Mouse (Mus musculus) layer of hippocampus, postnatal 36 days (tissue): Measurements from ENCODE around the gene Chil1. TPM values are rescaled to one million over a fixed set of nuclear protein-coding genes. Genes with fewer than 3 reads are reported as not detected.

Experiments
- DNase-seq, 2 experiments: peaks; one replicate each; pipeline ENCODE4 v3.0.0; 2022
- total RNA-seq, 2 experiments: library from RNA; stranded (reverse); gene quantifications; 2 replicates each; pipeline ENCODE4 v1.2.3; 2021

The Chil1 gene
- total RNA-seq, 2 experiments from 2014 or later = 11.3 to 13.8 TPM

GRCm38 (mm10) chr1:134173081-134173480 lies 8.9 kb upstream of the Chil1 start:
- no peak for DNase-seq

- DNase-seq = no peak
Measured at GRCm38 (mm10) chr1:134177976-134178375, 4.0 kb upstream of the Chil1 start.

GRCm38 (mm10) chr1:134184089-134184488 lies 2.1 kb downstream of the Chil1 start:
- no peak for DNase-seq

- DNase-seq = no peak
Measured at GRCm38 (mm10) chr1:134188217-134188616, 6.2 kb downstream of the Chil1 start.

DNA sequence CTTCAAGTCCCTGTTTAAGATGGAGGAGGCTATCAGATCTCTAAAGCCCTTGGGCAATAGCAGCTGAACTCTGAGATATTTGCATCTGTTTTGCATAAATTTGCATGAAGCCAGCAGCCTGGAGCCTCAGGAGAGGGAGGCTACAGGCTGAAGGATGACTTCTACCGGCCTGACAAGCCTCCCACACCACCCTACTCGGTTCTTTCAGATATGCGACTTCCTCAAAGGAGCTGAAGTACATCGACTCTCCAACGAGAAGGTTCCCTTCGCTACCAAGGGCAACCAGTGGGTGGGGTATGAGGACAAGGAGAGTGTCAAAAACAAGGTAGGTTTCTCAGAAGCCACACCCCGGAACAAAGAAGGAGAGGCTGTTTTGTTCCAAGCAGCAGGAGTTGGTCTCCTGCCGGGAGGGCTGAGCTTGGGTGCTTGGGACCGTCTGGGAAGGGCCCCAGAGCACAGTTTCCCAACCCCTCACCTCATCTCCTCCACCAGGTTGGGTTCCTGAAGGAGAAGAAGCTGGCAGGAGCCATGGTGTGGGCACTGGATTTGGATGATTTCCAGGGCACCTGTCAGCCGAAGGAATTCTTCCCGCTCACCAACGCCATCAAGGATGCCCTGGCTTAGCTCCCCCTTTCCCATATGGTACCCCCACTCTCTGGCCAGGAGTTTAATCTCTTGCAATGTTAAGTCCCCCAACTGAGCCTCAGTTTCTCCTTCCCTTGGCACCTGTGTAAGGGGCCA lies 7.2 kb downstream of the Chil1 start:
- no peak for DNase-seq

GRCm38 (mm10) chr1:134191192-134191591 lies 9.2 kb downstream of the Chil1 start:
- no peak for DNase-seq

DNA sequence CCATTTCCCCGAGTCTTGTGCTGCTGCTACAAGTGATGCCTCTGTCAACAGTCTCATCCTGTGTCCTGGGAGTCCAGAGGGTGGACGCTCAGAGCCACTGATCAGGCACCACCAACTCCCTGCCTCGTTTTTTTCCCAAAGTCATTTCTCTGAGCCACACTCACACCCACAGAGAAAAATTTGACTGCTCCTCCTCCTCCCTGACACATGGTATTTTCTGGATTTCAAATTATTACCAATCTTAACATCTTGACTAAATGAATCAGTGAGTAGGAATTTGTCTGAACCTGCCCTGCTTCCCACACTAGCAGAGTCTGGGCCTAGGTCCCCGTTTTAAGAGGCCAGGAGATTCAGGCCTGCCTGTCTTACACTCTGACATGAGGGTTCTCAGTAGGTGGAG lies 10.0 kb downstream of the Chil1 start:
- no peak for DNase-seq

- no peak for DNase-seq
Measured at GRCm38 (mm10) chr1:134193126-134193525, 11.2 kb downstream of the Chil1 start, which contains the start of gene Mybph. TSS of gene Mybph (plus strand) at chr1:134193448.

GRCm38 (mm10) chr1:134193674-134194197 lies 11.8 kb downstream of the Chil1 start:
- DNase-seq = no peak

DNA sequence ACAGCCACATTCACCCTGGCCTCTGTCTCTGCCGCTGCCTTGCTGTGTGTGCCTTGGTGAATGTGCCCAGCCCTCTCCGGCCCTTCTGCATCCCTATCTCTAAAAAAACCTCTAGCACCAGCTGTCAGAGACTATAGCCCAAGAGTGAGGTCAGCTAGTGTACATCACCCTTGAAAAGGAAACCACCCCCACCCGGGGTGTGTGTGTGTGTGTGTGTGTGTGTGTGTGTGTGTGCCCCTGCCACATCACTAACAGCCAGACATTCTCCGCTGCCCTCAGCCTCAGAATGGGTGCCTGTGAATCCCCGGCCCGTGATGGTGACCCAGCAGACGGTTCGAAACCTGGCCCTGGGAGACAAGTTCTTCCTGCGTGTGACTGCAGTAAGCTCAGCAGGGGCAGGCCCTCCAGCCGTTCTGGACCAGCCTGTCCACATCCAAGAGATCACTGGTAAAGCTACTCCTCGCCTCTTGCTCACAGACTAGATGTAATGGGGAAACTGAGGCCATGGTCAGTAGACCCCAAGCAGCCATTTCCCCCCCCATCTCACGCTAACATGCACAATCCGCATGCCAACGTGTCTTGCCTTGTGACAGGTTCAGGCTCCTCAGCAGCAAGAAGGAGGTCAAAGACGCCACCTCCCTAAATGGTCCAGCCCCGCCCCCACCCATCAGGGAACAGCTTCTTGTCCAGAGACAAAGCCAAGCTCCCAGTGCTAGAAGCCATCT lies 12.5 kb downstream of the Chil1 start:
- DNase-seq = no peak

GRCm38 (mm10) chr1:134195117-134195516 lies 13.1 kb downstream of the Chil1 start:
- no peak for DNase-seq

- DNase-seq = no peak
Measured at GRCm38 (mm10) chr1:134195571-134195970, 13.6 kb downstream of the Chil1 start.

DNA sequence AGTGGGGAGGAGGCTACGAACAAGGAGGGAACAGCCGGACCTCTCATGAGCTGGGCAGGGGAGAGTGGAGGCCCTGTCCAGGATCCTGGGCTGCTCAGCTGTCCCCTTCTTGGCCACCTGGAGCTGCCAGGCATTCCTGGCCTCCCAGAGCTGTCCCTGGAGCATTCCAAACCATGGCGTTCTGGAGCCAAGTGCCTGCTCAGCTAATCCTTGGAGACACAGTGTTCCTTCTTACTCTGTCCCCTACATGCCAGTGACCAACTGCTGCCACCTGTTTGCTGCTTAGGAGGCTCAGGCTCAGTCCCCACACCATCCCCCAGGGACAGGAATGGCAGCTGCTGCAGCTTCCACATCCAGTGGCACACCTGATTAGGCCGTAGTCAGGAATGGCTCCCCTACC lies 14.0 kb downstream of the Chil1 start:
- DNase-seq = no peak

GRCm38 (mm10) chr1:134196386-134196785 lies 14.4 kb downstream of the Chil1 start:
- peak; percentile 76 to 82 for DNase-seq

DNA sequence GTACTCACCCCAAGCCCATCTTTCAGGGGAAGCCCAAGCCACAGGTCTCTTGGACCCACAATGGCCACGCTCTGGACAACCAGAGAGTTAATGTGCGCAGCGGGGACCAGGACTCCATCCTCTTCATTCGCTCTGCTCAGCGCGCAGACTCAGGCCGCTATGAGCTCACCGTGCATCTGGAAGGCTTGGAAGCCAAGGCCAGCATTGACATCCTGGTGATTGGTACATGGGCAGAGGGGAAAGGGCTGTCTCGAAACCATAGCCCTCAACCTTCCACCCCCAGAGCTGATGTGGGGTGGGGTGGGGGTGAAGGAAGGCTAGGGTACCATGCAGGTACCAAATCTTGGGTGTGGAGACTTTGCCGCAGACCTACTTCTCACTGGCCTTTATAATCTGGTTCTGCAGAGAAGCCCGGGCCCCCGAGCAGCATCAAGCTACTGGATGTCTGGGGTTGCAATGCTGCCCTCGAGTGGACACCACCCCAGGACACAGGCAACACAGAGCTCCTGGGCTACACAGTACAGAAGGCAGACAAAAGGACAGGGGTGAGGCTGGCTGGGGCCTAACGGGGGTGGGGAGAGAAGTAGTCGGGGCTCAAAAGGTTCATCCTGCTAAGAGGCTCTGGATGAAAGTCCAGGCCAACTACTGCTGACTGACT lies 15.5 kb downstream of the Chil1 start:
- no peak for DNase-seq

GRCm38 (mm10) chr1:134198197-134198995 lies 16.4 kb downstream of the Chil1 start:
- DNase-seq = no peak

DNA sequence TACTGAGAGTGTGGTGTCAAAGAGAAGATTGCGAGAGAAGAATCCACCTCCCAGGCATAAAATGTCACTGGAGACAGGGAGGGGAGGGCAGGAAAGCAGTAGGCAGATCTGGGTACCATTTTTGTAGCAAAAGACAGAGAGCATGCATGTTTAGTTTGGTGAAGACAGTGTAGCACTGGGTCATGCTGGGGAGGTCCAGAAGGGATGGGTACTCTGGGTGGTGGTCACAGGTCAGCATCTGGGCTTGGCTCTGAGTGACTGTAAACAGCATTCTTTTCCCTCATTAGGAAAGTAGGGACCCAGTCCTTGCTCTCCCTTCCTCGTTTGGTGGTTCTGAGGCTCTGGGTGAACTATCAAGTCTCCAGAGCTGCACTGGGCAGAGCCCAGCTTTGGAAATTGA lies 18.5 kb downstream of the Chil1 start:
- DNase-seq = no peak

DNA sequence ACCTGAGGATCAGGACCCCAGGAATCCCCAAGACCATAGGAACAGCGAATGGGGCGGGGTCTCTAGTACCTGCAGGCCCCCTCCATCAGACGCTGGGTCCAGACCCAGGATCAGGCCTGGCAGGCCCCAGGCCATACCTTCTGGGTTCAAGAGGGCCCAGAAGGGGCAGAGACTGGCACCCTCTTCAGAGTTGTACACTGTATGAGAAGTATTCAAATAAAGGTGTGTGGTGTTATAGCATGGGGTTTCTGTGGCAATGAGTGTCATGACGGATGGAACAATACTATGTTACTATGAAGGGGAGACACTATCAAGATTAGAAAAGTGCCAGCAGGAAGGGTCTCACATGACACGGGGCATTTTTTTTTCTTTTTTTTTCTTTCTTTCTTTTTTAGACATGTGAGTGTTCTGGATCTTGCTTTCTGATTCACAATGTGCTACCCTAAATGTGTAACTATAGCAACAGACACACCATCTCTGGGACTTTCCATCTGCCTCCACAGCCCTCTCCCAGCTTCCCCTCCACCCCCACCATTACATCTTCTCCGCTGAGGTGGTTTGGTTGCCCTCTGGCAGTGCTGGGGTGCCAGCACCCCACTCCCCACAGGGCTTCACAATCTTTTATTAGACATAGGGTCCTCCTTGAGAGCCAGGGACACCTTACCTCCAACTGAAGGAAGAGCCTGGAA lies 19.2 kb downstream of the Chil1 start:
- DNase-seq = peak in 1 of 2 experiments; percentile 62

DNA sequence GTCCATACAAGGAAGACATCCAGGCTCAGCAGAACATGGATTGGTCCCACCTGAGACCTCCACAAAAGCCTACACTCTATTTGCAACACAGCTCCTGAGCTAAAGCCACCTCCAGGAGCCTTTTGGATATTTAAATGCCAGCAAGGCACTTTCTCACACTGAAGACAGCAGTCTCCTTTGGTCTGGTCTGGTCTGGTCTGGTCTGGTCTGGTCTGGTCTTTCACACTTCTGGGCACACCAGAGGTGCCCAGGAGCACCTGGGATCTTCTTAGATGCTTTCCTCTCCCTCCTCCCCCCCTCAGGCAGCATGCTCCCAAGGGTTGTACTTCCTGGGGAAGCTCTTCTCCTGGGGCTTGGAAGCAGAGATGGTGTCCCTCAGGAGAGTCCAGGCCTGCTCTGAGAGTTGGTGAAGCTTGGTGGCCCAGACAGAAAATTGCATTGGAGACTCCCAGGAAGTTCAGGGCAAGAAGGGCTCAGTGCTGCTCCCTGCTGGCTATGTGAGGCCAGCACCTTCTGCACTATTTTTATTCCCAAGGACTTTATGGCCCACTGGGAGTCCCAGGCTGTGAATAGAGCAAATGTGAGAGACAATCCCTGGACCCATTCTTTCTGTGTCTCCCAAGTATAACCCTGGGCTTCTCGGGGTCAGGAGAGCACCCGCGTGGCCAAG lies 19.9 kb downstream of the Chil1 start:
- no peak for DNase-seq

- DNase-seq = peak; percentile 55 to 62
Measured at GRCm38 (mm10) chr1:134204230-134204629, 22.3 kb downstream of the Chil1 start.
